Mouse (Mus musculus) ES-CJ7 (cell line): ENCODE measurements around the gene Prn.

Source experiments
- DNase-seq: peaks from one replicate; pipeline ENCODE4 v3.0.0; 2011; ENCODE audit warnings: low read depth, low spot score

The Prn gene

GRCm38 (mm10) chr2:131906846-131907245 is 2.9 kb upstream of the Prn start:
- no peak for DNase-seq

- no peak for DNase-seq
These were observed 2.4 kb upstream of the Prn start for GRCm38 (mm10) chr2:131907311-131907710.

GRCm38 (mm10) chr2:131908351-131908861 is 1.4 kb upstream of the Prn start:
- no peak for DNase-seq

GRCm38 (mm10) chr2:131908906-131909305 is 851 bp upstream of the Prn start:
- DNase-seq = no peak

- DNase-seq = no peak
These were observed 1.1 kb downstream of the Prn start for GRCm38 (mm10) chr2:131910847-131911246.

- no peak for DNase-seq
These were observed 1.6 kb downstream of the Prn start for GRCm38 (mm10) chr2:131911341-131911740.

- DNase-seq = no peak
These were observed 2.9 kb downstream of the Prn start for GRCm38 (mm10) chr2:131912526-131913258.

GRCm38 (mm10) chr2:131932275-131932902 is 22.6 kb downstream of the Prn start:
- DNase-seq = no peak

GRCm38 (mm10) chr2:131933013-131933412 is 23.3 kb downstream of the Prn start:
- DNase-seq = no peak

- DNase-seq = no peak
These were observed 23.8 kb downstream of the Prn start for GRCm38 (mm10) chr2:131933598-131933997.

- DNase-seq = no peak
These were observed 24.5 kb downstream of the Prn start for GRCm38 (mm10) chr2:131934243-131934642.

- peak; percentile 73 for DNase-seq
These were observed 25.8 kb downstream of the Prn start for GRCm38 (mm10) chr2:131935390-131936105.

- DNase-seq = no peak
These were observed 26.7 kb downstream of the Prn start for GRCm38 (mm10) chr2:131936410-131936809.

GRCm38 (mm10) chr2:131939404-131940111 is 29.8 kb downstream of the Prn start:
- DNase-seq = peak; percentile 66

- DNase-seq = no peak
These were observed 30.7 kb downstream of the Prn start for GRCm38 (mm10) chr2:131940506-131940905.

- no peak for DNase-seq
These were observed 31.7 kb downstream of the Prn start for GRCm38 (mm10) chr2:131941501-131941900.

- DNase-seq = no peak
These were observed 34.6 kb downstream of the Prn start for GRCm38 (mm10) chr2:131944370-131944769.

- no peak for DNase-seq
These were observed 35.5 kb downstream of the Prn start for GRCm38 (mm10) chr2:131945225-131945624.

GRCm38 (mm10) chr2:131945765-131946164 is 36.0 kb downstream of the Prn start:
- no peak for DNase-seq

GRCm38 (mm10) chr2:131946351-131946750 is 36.6 kb downstream of the Prn start:
- DNase-seq = no peak

- DNase-seq = no peak
These were observed 38.4 kb downstream of the Prn start for GRCm38 (mm10) chr2:131948156-131948555.
